Mouse (Mus musculus) neural tube, embryonic 11.5 days (tissue): ENCODE measurements around the gene Vmn2r1. TPM values are rescaled to one million over a fixed set of nuclear protein-coding genes. Genes with fewer than 3 reads are reported as not detected.
A peak's percentile ranks its signal among the peaks of the same experiment; 100 is the strongest.

ENCODE experiments used
- ATAC-seq: fragments of 200-750 bp; cut with Nextera tagmentation; 2 replicates; pipeline ENCODE4 v1.8.0; 2017; ENCODE audit warnings: moderate number of reproducible peaks, mild to moderate bottlenecking, moderate TSS enrichment, moderate library complexity; ENCODE audit not compliant: insufficient read depth, low FRiP score, low TSS enrichment
- DNase-seq: peaks from one replicate; pipeline ENCODE4 v3.0.0-alpha.2; 2015; ENCODE audit warnings: low spot score
- H3K27ac ChIP-seq: fragments of 300-500 bp; sonication (generic); 2 replicates; pipeline ENCODE4 v1.5.1; 2014; ENCODE audit warnings: low read depth, mild to moderate bottlenecking, low read length
- H3K27me3 ChIP-seq: fragments of 300-500 bp; sonication (generic); 2 replicates; pipeline ENCODE4 v1.6.1; 2014; ENCODE audit warnings: mild to moderate bottlenecking, low read length, mixed read lengths; ENCODE audit not compliant: control insufficient read depth, insufficient read depth
- H3K36me3 ChIP-seq: fragments of 300-500 bp; sonication (generic); 2 replicates; pipeline ENCODE4 v1.6.1; 2014; ENCODE audit warnings: mild to moderate bottlenecking, low read length, moderate library complexity, mixed read lengths; ENCODE audit not compliant: control insufficient read depth, insufficient read depth
- H3K4me1 ChIP-seq: fragments of 300-500 bp; sonication (generic); 2 replicates; pipeline ENCODE4 v1.6.1; 2014; ENCODE audit warnings: low read length, mixed read lengths; ENCODE audit not compliant: control insufficient read depth, insufficient read depth
- H3K4me2 ChIP-seq: fragments of 300-500 bp; sonication (generic); 2 replicates; pipeline ENCODE4 v1.6.1; 2014; ENCODE audit warnings: low read depth, mild to moderate bottlenecking, moderate library complexity
- H3K4me3 ChIP-seq: fragments of 300-500 bp; sonication (generic); 2 replicates; pipeline ENCODE4 v1.5.1; 2014; ENCODE audit warnings: low read depth, low read length
- H3K9ac ChIP-seq: fragments of 300-500 bp; sonication (generic); 2 replicates; pipeline ENCODE4 v1.6.1; 2014; ENCODE audit warnings: mild to moderate bottlenecking, low read length
- H3K9me3 ChIP-seq: fragments of 300-500 bp; sonication (generic); 2 replicates; pipeline ENCODE4 v1.6.1; 2016; ENCODE audit warnings: low read length; ENCODE audit not compliant: control insufficient read depth
- WGBS: fragments of 180-500 bp; shearing (Covaris S2); extraction: QIAGEN DNeasy Blood & Tissue Kit; methylation state at CpG from one replicate; pipeline ENCODE4 v1.1.7; 2014; 5-methylcytosine and 5-hydroxymethylcytosine counted together
- polyA plus RNA-seq: library from polyadenylated mRNA; unstranded; fragments of >200 nt; fragmentation: Nextera tagmentation; extraction: Ambion mirVana; gene quantifications from 2 replicates; pipeline ENCODE4 v1.2.1, GENCODE M21; 2014

Vmn2r1 gene
- polyA plus RNA-seq: 0.08 TPM in 2 replicates

DNA sequence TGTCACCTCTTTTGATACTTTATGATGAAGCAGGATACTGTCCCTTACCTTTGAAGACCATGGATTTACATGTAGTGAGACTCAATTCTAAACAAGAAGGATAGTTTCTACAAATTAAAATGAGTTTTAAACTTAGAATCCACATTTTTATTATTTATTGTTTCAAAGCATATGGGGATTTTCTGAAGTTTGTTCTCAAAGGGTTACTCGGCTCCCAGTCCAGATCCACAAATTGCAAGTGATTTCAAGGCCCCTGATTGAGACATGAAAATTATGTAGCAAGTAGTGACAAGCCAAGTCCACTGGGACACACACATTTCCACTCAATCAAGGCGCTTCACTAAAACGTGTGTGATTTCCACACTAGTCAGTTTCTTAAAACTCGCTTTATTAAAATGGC, at the start of gene Vmn2r1:
Gene Vmn2r1, plus strand, starts transcription at position 301 of the 400 bp plus-strand sequence.
- H3K36me3 ChIP-seq: no peaks in the 10 kb centered on the region
- DNase-seq: no peak
- no peak within 1 kb of the TSS for H3K9ac ChIP-seq
- no peaks in the 10 kb centered on the region for H3K4me1 ChIP-seq
- H3K4me3 ChIP-seq: no peak within 1 kb of the TSS
- 89% methylated on average over 4 of the region's 4 CpGs for WGBS
- no peaks in the 10 kb centered on the region for H3K27me3 ChIP-seq
- H3K9me3 ChIP-seq: no peaks in the 10 kb centered on the region
- no peak within 1 kb of the TSS for H3K27ac ChIP-seq
- no peak for ATAC-seq
- H3K4me2 ChIP-seq: no peak within 1 kb of the TSS

- Histone ChIP-seq H3K36me3 (no peaks in the 10 kb centered on the region), H3K4me1 (no peaks in the 10 kb centered on the region), H3K4me3 (no peak overlapping the region), H3K9ac (no peak overlapping the region), H3K4me2 (no peak overlapping the region), H3K9me3 (no peaks in the 10 kb centered on the region), H3K27ac (no peak overlapping the region), H3K27me3 (no peaks in the 10 kb centered on the region)
- no peak for DNase-seq
- 80% methylated on average over 7 of the region's 7 CpGs for WGBS
- ATAC-seq: no peak
Measured at GRCm38 (mm10) chr3:64038136-64038841, 43.1 kb upstream of the Vmn2r1 start.

GRCm38 (mm10) chr3:64039818-64040784, 41.2 kb upstream of the Vmn2r1 start:
- DNase-seq: peak; percentile 90
- Histone ChIP-seq H3K27ac (no peak overlapping the region), H3K4me3 (peak overlapping the region; percentile 20), H3K36me3 (no peaks in the 10 kb centered on the region), H3K9me3 (no peaks in the 10 kb centered on the region), H3K4me1 (no peaks in the 10 kb centered on the region), H3K27me3 (no peaks in the 10 kb centered on the region), H3K4me2 (peak overlapping the region; percentile 61), H3K9ac (peak overlapping the region; percentile 42)
- WGBS: 15% methylated on average over 25 of the region's 25 CpGs
- peak; percentile 88 for ATAC-seq

GRCm38 (mm10) chr3:64112707-64113106, 31.4 kb downstream of the Vmn2r1 start:
- DNase-seq (no peak), ATAC-seq (no peak)
- 91% methylated on average over 1 of the region's 1 CpGs for WGBS
- H3K36me3 ChIP-seq: no peaks in the 10 kb centered on the region
- H3K9ac ChIP-seq: no peak overlapping the region
- H3K4me3 ChIP-seq: no peak overlapping the region
- H3K4me1 ChIP-seq: no peaks in the 10 kb centered on the region
- no peak overlapping the region for H3K4me2 ChIP-seq
- no peaks in the 10 kb centered on the region for H3K27me3 ChIP-seq
- H3K9me3 ChIP-seq: no peaks in the 10 kb centered on the region
- no peak overlapping the region for H3K27ac ChIP-seq

DNA sequence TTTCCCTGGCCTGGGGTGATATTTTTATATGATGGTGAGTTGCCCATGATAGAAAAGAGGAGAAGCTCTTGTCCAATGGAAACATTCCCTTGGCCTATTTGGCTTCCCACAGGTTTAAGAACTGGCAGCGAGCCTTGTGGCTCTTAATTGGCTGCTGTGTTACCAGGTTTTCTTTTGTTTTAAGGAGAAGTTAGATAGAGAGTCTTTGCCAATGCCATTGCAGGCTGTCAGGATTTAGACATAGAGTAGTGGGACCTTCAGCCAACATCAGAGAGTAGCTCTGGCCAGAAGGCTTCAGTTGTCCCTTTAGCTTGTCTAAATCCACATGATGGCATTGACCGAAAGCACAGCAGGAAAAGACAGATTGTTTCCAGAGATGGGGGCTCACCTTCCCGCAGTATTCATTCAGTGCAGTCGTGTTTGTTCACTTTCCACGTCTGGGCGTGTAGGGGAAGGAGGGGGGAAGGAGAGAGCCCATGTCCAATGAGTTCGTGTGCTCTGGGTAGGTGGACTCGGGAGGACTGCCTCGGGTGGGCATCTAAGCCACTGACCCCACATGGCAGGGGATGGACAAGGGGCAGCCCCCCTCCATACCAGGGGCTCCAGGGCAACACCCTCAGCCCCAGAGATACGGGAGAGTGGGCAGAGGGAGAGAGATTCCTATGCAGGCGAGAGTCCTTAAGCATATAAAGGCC, 32.2 kb downstream of the Vmn2r1 start:
- Histone ChIP-seq H3K4me3 (no peak overlapping the region), H3K4me2 (no peak overlapping the region), H3K9ac (no peak overlapping the region), H3K27ac (no peak overlapping the region), H3K4me1 (no peaks in the 10 kb centered on the region), H3K9me3 (no peaks in the 10 kb centered on the region), H3K27me3 (no peaks in the 10 kb centered on the region), H3K36me3 (no peaks in the 10 kb centered on the region)
- 92% methylated on average over 11 of the region's 11 CpGs for WGBS
- no peak for ATAC-seq
- no peak for DNase-seq

DNA sequence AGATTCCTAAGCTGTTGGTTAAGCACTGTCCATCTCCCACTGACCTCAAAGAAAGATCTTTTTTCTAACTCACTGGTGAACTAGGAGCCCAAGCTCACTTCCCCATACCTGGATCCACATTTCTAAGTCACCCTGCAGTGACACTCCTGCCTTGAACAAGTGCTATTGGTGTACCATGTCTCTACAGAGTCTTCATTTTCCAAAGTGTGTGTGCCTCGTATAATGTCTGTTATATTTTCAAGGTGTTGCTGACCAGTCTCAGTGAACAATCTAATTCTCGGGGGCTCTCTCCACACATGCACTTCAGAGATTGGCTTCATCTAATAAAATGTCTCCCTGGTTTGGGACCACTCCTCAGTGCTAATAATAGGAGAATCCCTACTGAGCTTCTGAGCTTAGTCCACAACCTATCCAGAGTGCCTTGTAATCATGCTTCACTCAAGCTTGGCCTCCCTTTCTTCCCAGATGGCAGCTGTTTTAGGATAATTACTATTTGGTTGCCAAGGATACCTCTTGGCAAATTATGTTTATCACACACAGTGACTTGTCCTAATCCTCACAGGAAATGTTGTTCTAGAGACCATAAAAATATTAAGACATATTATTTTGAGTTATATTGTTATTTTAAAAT, 60.6 kb downstream of the Vmn2r1 start, which contains the start of gene Vmn2r2:
Gene Vmn2r2, minus strand, starts transcription at position 51 of the 631 bp plus-strand sequence.
- Histone ChIP-seq H3K36me3 (no peaks in the 10 kb centered on the region), H3K9ac (no peak within 1 kb of the TSS), H3K9me3 (no peaks in the 10 kb centered on the region), H3K4me3 (no peak within 1 kb of the TSS), H3K27me3 (no peaks in the 10 kb centered on the region), H3K4me1 (no peaks in the 10 kb centered on the region), H3K27ac (no peak within 1 kb of the TSS), H3K4me2 (no peak within 1 kb of the TSS)
- no peak for DNase-seq
- ATAC-seq: no peak
- 89% methylated on average over 2 of the region's 2 CpGs for WGBS

Other genes starting within 250 kb of the Vmn2r1 start
- gene Plch1, start 182.1 kb upstream of the Vmn2r1 start, polyA plus RNA-seq: 34.4 TPM in 2 replicates
- 3.1 and 4.2 TPM in 2 replicates for gene E130311K13Rik, start 152.1 kb upstream of the Vmn2r1 start, polyA plus RNA-seq
- gene Slc33a1, start 116.8 kb upstream of the Vmn2r1 start, polyA plus RNA-seq: 11.0 and 13.6 TPM in 2 replicates
- gene Gmps, start 105.4 kb upstream of the Vmn2r1 start, polyA plus RNA-seq: 71.0 and 72.4 TPM in 2 replicates
- not detected in 2 replicates for gene Vmn2r2, start 60.4 kb downstream of the Vmn2r1 start, polyA plus RNA-seq
- not detected in 2 replicates for gene Vmn2r3, start 208.2 kb downstream of the Vmn2r1 start, polyA plus RNA-seq